Mouse (Mus musculus): ENCODE results near the gene Fsd1l.

DNA sequence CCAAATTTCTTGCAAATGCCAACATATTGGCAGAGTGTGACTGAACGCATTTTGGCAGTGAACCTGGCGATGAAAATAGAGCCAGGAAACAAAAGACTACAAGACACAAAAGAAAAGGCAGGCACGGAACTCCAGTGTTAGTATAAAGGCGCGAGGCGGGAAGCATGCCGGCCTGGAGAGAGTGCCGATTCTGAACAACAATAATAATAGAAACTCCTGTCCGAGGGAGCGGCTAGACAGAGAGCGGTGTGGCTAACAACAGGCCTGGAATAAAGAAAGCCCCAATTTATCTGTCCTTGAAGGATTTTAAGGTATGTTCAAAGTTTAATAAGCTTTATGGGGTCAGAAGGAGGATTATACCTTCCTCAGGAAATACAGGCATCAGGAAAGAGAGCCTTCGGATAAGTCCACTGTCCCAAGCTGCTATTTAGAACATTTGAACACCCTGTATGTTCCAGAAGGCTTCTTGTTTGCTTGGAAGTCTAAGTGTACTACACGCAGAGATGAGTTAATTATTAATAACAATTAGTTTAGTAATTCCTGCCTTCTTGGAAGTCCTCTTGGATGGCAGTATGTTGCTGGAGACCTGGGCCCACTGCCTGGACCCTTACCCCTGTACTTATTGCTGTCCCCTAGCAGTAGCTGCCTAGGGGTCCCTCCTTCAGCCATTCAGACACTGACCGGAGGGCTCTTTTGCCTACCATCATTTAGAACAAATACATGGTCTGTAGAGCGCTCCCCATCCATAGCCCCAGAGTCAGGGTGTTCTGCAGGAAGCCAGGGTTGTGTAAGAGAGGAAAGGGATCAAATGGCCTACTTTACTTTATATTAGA, 35.0 kb upstream of the Fsd1l start:
- TF ChIP-seq CTCF (IDR thresholded peaks at IDR 0.05 in 2 of 3, conservative IDR thresholded peaks at IDR 0.05 in 1 of 3; ENCODE audit: control insufficient read depth in 1 of 3, insufficient read depth in 1 of 3, low read depth in 2 of 3, low read length in 3 of 3, poor library complexity in 1 of 3, severe bottlenecking in 1 of 3) (no peak), POLR2A (IDR thresholded peaks at IDR 0.05; ENCODE audit: control insufficient read depth in 1 of 2, insufficient read depth in 1 of 2, low read depth in 1 of 2, low read length in 2 of 2, poor library complexity in 1 of 2) (no peak), SMC3 (IDR thresholded peaks at IDR 0.05; ENCODE audit: low read depth, low read length) (no peak), CHD1 (IDR thresholded peaks at IDR 0.05; ENCODE audit: low read depth, low read length) (no peak), ZC3H11A (IDR thresholded peaks at IDR 0.05; ENCODE audit: low read depth, low read length) (no peak), MYB (IDR thresholded peaks at IDR 0.05; ENCODE audit: low read depth, low read length) (no peak), GATA1 (IDR thresholded peaks at IDR 0.05; ENCODE audit: low read depth, low read length) (no peak), MAZ (IDR thresholded peaks at IDR 0.05; ENCODE audit: low read depth, low read length) (no peak), MYC (IDR thresholded peaks at IDR 0.05; ENCODE audit: low read depth, low read length) (no peak), E2F4 (IDR thresholded peaks at IDR 0.05; ENCODE audit: borderline replicate concordance, low read depth, low read length) (no peak), MEF2A (IDR thresholded peaks at IDR 0.05; ENCODE audit: extremely low read depth, insufficient replicate concordance, low read depth, low read length, poor library complexity, severe bottlenecking) (no peak), HCFC1 (IDR thresholded peaks at IDR 0.05; ENCODE audit: low read depth, low read length) (no peak)

Data from MEL (cell line).